Mouse (Mus musculus): Measurements from ENCODE around the gene Espl1.

Espl1 gene

GRCm38 (mm10) chr15:102369972-102370371 is 73.9 kb downstream of the Espl1 start:
- no peak for DNase-seq (ENCODE audit: inconsistent age in 2 of 2, low spot score in 1 of 2)

DNA sequence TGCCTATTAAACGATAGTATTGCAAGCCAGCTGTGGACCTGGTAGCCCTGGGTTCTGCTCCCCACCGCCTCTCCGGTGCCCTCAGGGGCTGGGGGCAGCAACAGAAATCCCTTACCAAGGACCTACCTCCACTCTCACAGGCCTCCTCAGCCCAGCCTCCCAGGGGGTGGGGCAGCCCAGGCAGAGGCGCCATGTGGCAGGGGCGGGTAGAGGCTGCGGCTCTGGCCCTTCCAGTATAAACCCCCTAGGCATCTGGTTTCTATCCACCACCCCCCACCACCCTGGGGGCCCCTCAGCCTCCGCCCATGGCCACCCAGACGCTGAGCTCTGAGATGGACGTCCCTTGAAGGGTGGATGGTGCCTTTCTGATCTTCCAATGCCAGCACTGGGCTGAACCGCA is 74.7 kb downstream of the Espl1 start:
- DNase-seq (ENCODE audit: inconsistent age in 2 of 2, low spot score in 1 of 2), result no peak

All from adrenal gland, adult (tissue).